Comparison of ENCODE assay signal across 17 mouse cellular contexts in the genomic region with DNA sequence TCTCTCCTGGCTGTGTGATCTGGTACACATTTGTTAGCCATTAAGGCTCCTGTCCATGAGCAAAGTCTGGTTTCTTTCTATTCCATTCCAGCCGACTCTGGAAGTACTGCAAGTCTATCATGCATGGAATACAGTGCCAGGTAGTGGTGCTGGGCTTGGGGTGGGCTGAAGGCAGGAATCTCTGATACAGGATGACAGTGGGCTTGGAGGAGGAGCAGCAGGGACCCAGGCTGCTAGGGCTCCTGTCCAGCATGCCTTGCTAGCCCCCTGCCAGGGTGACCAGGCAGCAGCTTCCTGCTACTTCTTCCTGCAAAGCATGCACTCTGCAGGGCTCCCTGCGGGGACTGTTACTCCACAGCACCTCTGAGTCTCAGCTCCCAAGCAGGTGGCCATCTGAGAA.
DNase-seq lines count a peak whose midpoint lies in the region; ATAC-seq and TF ChIP-seq lines count a peak whose summit lies in the region.
"Had no signal": no experiment of that assay in that cellular context is flagged by ENCODE, and none has a peak within 500 bp of the region (broad histone marks: within the 10 kb centered on the region; RNA-seq: fewer than 3 reads in every experiment).

No protein-coding gene starts in this region.

- WGBS in cerebellum, adult 2 months = 18% methylated on average over 2 of the region's 2 CpGs
- WGBS in hindbrain, postnatal 0 days = 53% methylated on average over 2 of the region's 2 CpGs
- 73% methylated on average over 2 of the region's 2 CpGs for WGBS in hindbrain, embryonic 11.5 days
- 73% methylated on average over 2 of the region's 2 CpGs for WGBS in forebrain, embryonic 14.5 days

- TF ChIP-seq POLR2A in cerebellum, adult 2 months (IDR thresholded peaks at IDR 0.05; ENCODE audit: borderline replicate concordance, insufficient read depth, low read length) = no peak

- DNase-seq in cerebellum, adult 2 months = peak; percentile 42 to 57
- DNase-seq in cerebellum, postnatal 36 days = no peak
- DNase-seq in hindbrain, postnatal 0 days (ENCODE audit: low spot score) = no peak
- no peak for DNase-seq in hindbrain, embryonic 11.5 days (ENCODE audit: low spot score)
- peak; percentile 71 for DNase-seq in cerebellum, adult 9-11 months
- no peak for DNase-seq in forebrain, embryonic 14.5 days (ENCODE audit: low spot score)
- DNase-seq in thymus, adult 18-20 months = no peak
- DNase-seq: adrenal gland, postnatal 25 days; heart, postnatal 4 days; kidney, adult 18-20 months; left cerebral cortex, postnatal 4 days; lung, embryonic 14.5 days had no signal

- no peaks in the 10 kb centered on the region for H3K9me3 ChIP-seq in hindbrain, postnatal 0 days (ENCODE audit: low read length)
- H3K9me3 ChIP-seq in hindbrain, embryonic 11.5 days (ENCODE audit: control insufficient read depth, low read length) = no peaks in the 10 kb centered on the region
- no peaks in the 10 kb centered on the region for H3K9me3 ChIP-seq in forebrain, embryonic 14.5 days (replicated peaks; ENCODE audit: control insufficient read depth, low read length)
- H3K9me3 ChIP-seq: heart, embryonic 10.5 days; limb, embryonic 15.5 days had no signal

- no peak for TF ChIP-seq CTCF in cerebellum, adult 2 months (IDR thresholded peaks at IDR 0.05; ENCODE audit: borderline replicate concordance, insufficient read depth, low read depth, low read length)
- TF ChIP-seq CTCF in hindbrain, postnatal 0 days (IDR thresholded peaks at IDR 0.05; ENCODE audit: low read depth) = no peak

- H3K36me3 ChIP-seq in hindbrain, postnatal 0 days (ENCODE audit: insufficient read depth, low read length) = no peaks in the 10 kb centered on the region
- no peaks in the 10 kb centered on the region for H3K36me3 ChIP-seq in hindbrain, embryonic 11.5 days (ENCODE audit: control insufficient read depth, insufficient read depth, low read length)
- no peaks in the 10 kb centered on the region for H3K36me3 ChIP-seq in forebrain, embryonic 14.5 days (ENCODE audit: control insufficient read depth, insufficient read depth, low read length)
- H3K36me3 ChIP-seq: heart, embryonic 10.5 days; limb, embryonic 15.5 days had no signal

- H3K27me3 ChIP-seq in cerebellum, adult 2 months (ENCODE audit: control insufficient read depth, insufficient read depth, low read length) = no peaks in the 10 kb centered on the region
- no peaks in the 10 kb centered on the region for H3K27me3 ChIP-seq in hindbrain, postnatal 0 days (ENCODE audit: insufficient read depth, low read length)
- peaks cover 9% of the 10 kb centered on the region for H3K27me3 ChIP-seq in hindbrain, embryonic 11.5 days (ENCODE audit: control insufficient read depth, insufficient read depth, low read length)
- no peaks in the 10 kb centered on the region for H3K27me3 ChIP-seq in forebrain, embryonic 14.5 days (replicated peaks; ENCODE audit: control insufficient read depth, insufficient read depth, low read length)
- H3K27me3 ChIP-seq: limb, embryonic 15.5 days had no signal

- peaks cover 46% of the 10 kb centered on the region for H3K4me1 ChIP-seq in cerebellum, adult 2 months (ENCODE audit: control insufficient read depth, insufficient read depth, low read length)
- peaks cover 26% of the 10 kb centered on the region for H3K4me1 ChIP-seq in hindbrain, postnatal 0 days (ENCODE audit: insufficient read depth, low read length)
- H3K4me1 ChIP-seq in hindbrain, embryonic 11.5 days (replicated peaks; ENCODE audit: control insufficient read depth, insufficient read depth, low read length) = peaks cover 9% of the 10 kb centered on the region; the same call in 1 of the 2 replicates
- H3K4me1 ChIP-seq in forebrain, embryonic 14.5 days (ENCODE audit: control insufficient read depth, insufficient read depth, low read length) = peaks cover 28% of the 10 kb centered on the region

- H3K27ac ChIP-seq in cerebellum, adult 2 months (ENCODE audit: insufficient read depth, low read length) = peak overlapping the region; percentile 83
- peak overlapping the region; percentile 82; the same call in 1 of the 2 replicates for H3K27ac ChIP-seq in hindbrain, postnatal 0 days
- H3K27ac ChIP-seq in hindbrain, embryonic 11.5 days (ENCODE audit: low read depth, low read length) = no peak overlapping the region
- peak overlapping the region; percentile 93; the same call in 1 of the 2 replicates for H3K27ac ChIP-seq in forebrain, embryonic 14.5 days (ENCODE audit: low read depth, low read length)
- H3K27ac ChIP-seq: heart, embryonic 10.5 days; limb, embryonic 15.5 days; liver, embryonic 14.5 days had no signal

- H3K9ac ChIP-seq in hindbrain, postnatal 0 days (replicated peaks; ENCODE audit: low read length) = no peak overlapping the region; the same call in 1 of the 2 replicates
- H3K9ac ChIP-seq in hindbrain, embryonic 11.5 days (ENCODE audit: low read depth, low read length) = no peak overlapping the region
- H3K9ac ChIP-seq in forebrain, embryonic 14.5 days (ENCODE audit: low read length) = no peak overlapping the region
- H3K9ac ChIP-seq: limb, embryonic 15.5 days; liver, embryonic 14.5 days; lung, embryonic 14.5 days had no signal

- H3K4me3 ChIP-seq in cerebellum, adult 2 months (replicated peaks; ENCODE audit: insufficient read depth, low read depth, low read length) = no peak overlapping the region
- H3K4me3 ChIP-seq in hindbrain, postnatal 0 days (ENCODE audit: low read length) = no peak overlapping the region
- no peak overlapping the region for H3K4me3 ChIP-seq in hindbrain, embryonic 11.5 days (ENCODE audit: low read depth, low read length)
- H3K4me3 ChIP-seq in forebrain, embryonic 14.5 days (ENCODE audit: low read depth, low read length) = no peak overlapping the region
- H3K4me3 ChIP-seq: heart, embryonic 10.5 days; limb, embryonic 15.5 days had no signal

- H3K4me2 ChIP-seq in hindbrain, postnatal 0 days (ENCODE audit: low read depth, low read length) = no peak overlapping the region
- no peak overlapping the region for H3K4me2 ChIP-seq in hindbrain, embryonic 11.5 days (replicated peaks; ENCODE audit: low read depth, low read length)
- no peak overlapping the region for H3K4me2 ChIP-seq in forebrain, embryonic 14.5 days (ENCODE audit: low read length)
- H3K4me2 ChIP-seq: limb, embryonic 15.5 days; lung, embryonic 14.5 days had no signal

- no peak for ATAC-seq in hindbrain, postnatal 0 days
- no peak for ATAC-seq in hindbrain, embryonic 11.5 days (ENCODE audit: low FRiP score)
- ATAC-seq in forebrain, embryonic 14.5 days = no peak
- ATAC-seq: CD4-positive, CD25-positive, alpha-beta regulatory T cell, adult 4 months; inflammation-experienced regulatory T-cells, adult 6 months had no signal

Comparison
In these comparisons a context has a peak if more than half of its experiments do, and no peak if none do; other contexts are left out.
1. DNase-seq: peak in cerebellum, adult 2 months (2 of 2) and cerebellum, adult 9-11 months (single experiment); none in cerebellum, postnatal 36 days (0 of 2), hindbrain, postnatal 0 days (single experiment), hindbrain, embryonic 11.5 days (single experiment), forebrain, embryonic 14.5 days (single experiment) and thymus, adult 18-20 months (0 of 2).